Mouse (Mus musculus): Measurements from ENCODE around the gene Phldb2. TPM values are rescaled to one million over a fixed set of nuclear protein-coding genes. Genes with fewer than 3 reads are reported as not detected.

The Phldb2 gene
- polyA plus RNA-seq (2015; fragmentation: Nextera tagmentation; extraction: Ambion mirVana): 28.7 and 31.8 TPM in 2 replicates

GRCm38 (mm10) chr16:45953394-45953793 is at the start of gene Phldb2:
Phldb2 (minus strand) TSS chr16:45953598.
- H3K9me3 ChIP-seq: no peaks in the 10 kb centered on the region
- H3K27ac ChIP-seq: peak within 1 kb of the TSS; percentile 68
- no peak within 1 kb of the TSS; the same call in 1 of the 2 replicates for H3K4me3 ChIP-seq (replicated peaks)
- 49% methylated on average over 4 of the region's 4 CpGs for WGBS
- ATAC-seq: peak; percentile 40
- H3K36me3 ChIP-seq: no peaks in the 10 kb centered on the region
- no peaks in the 10 kb centered on the region for H3K4me1 ChIP-seq (replicated peaks)
- no peaks in the 10 kb centered on the region for H3K27me3 ChIP-seq (replicated peaks)
- H3K9ac ChIP-seq: no peak within 1 kb of the TSS
- H3K4me2 ChIP-seq (replicated peaks): peak within 1 kb of the TSS; percentile 38

GRCm38 (mm10) chr16:46001550-46002166 is 48.3 kb upstream of the Phldb2 start:
- ATAC-seq: no peak
- WGBS: 84% methylated on average over 10 of the region's 10 CpGs
- H3K4me3 ChIP-seq (replicated peaks): no peak overlapping the region
- no peaks in the 10 kb centered on the region for H3K36me3 ChIP-seq
- H3K4me2 ChIP-seq (replicated peaks): no peak overlapping the region
- no peak overlapping the region for H3K9ac ChIP-seq
- no peak overlapping the region for H3K27ac ChIP-seq
- no peaks in the 10 kb centered on the region for H3K27me3 ChIP-seq (replicated peaks)
- no peaks in the 10 kb centered on the region for H3K4me1 ChIP-seq (replicated peaks)
- H3K9me3 ChIP-seq: no peaks in the 10 kb centered on the region

GRCm38 (mm10) chr16:46000976-46001375 is 47.6 kb upstream of the Phldb2 start:
- Histone ChIP-seq H3K27ac (no peak overlapping the region), H3K27me3 (replicated peaks) (no peaks in the 10 kb centered on the region), H3K36me3 (no peaks in the 10 kb centered on the region), H3K4me3 (replicated peaks) (no peak overlapping the region), H3K9me3 (no peaks in the 10 kb centered on the region), H3K4me1 (replicated peaks) (no peaks in the 10 kb centered on the region), H3K4me2 (replicated peaks) (no peak overlapping the region), H3K9ac (no peak overlapping the region)
- WGBS: 89% methylated on average over 3 of the region's 3 CpGs
- ATAC-seq: no peak

- no peak overlapping the region for H3K27ac ChIP-seq
- no peak overlapping the region for H3K4me3 ChIP-seq (replicated peaks)
- H3K36me3 ChIP-seq: no peaks in the 10 kb centered on the region
- 71% methylated on average over 10 of the region's 10 CpGs for WGBS
- no peak for ATAC-seq
- no peak overlapping the region for H3K4me2 ChIP-seq (replicated peaks)
- H3K9ac ChIP-seq: no peak overlapping the region
- no peaks in the 10 kb centered on the region for H3K9me3 ChIP-seq
- no peaks in the 10 kb centered on the region for H3K4me1 ChIP-seq (replicated peaks)
- H3K27me3 ChIP-seq (replicated peaks): no peaks in the 10 kb centered on the region
Observed at GRCm38 (mm10) chr16:45999374-46000191, 46.2 kb upstream of the Phldb2 start.

- H3K4me2 ChIP-seq (replicated peaks): no peak overlapping the region
- 77% methylated on average over 7 of the region's 7 CpGs for WGBS
- H3K4me1 ChIP-seq (replicated peaks): no peaks in the 10 kb centered on the region
- no peaks in the 10 kb centered on the region for H3K27me3 ChIP-seq (replicated peaks)
- H3K9ac ChIP-seq: no peak overlapping the region
- H3K4me3 ChIP-seq (replicated peaks): no peak overlapping the region
- H3K27ac ChIP-seq: no peak overlapping the region
- no peaks in the 10 kb centered on the region for H3K36me3 ChIP-seq
- H3K9me3 ChIP-seq: no peaks in the 10 kb centered on the region
- ATAC-seq: no peak
Observed at GRCm38 (mm10) chr16:45998231-45998630, 44.8 kb upstream of the Phldb2 start.

- H3K27ac ChIP-seq: no peak overlapping the region
- no peaks in the 10 kb centered on the region for H3K4me1 ChIP-seq (replicated peaks)
- H3K36me3 ChIP-seq: no peaks in the 10 kb centered on the region
- H3K27me3 ChIP-seq (replicated peaks): no peaks in the 10 kb centered on the region
- no peak overlapping the region for H3K4me3 ChIP-seq (replicated peaks)
- ATAC-seq: no peak
- no peak overlapping the region for H3K4me2 ChIP-seq (replicated peaks)
- no peak overlapping the region for H3K9ac ChIP-seq
- H3K9me3 ChIP-seq: no peaks in the 10 kb centered on the region
- WGBS: 49% methylated on average over 10 of the region's 10 CpGs
Observed at GRCm38 (mm10) chr16:45990901-45991676, 37.7 kb upstream of the Phldb2 start.

- no peak for ATAC-seq
- Histone ChIP-seq H3K4me3 (replicated peaks) (no peak overlapping the region), H3K27ac (no peak overlapping the region), H3K36me3 (no peaks in the 10 kb centered on the region), H3K4me1 (replicated peaks) (0 out of 2 replicates have a peak, but pooled peaks cover 5% of the 10 kb centered on the region), H3K9ac (no peak overlapping the region), H3K4me2 (replicated peaks) (no peak overlapping the region), H3K9me3 (no peaks in the 10 kb centered on the region), H3K27me3 (replicated peaks) (no peaks in the 10 kb centered on the region)
- WGBS: 78% methylated on average over 1 of the region's 1 CpGs
Observed at GRCm38 (mm10) chr16:45986236-45986635, 32.8 kb upstream of the Phldb2 start.

GRCm38 (mm10) chr16:45984610-45985606 is 31.5 kb upstream of the Phldb2 start:
- Histone ChIP-seq H3K4me3 (replicated peaks) (no peak overlapping the region), H3K4me1 (replicated peaks) (0 out of 2 replicates have a peak, but pooled peaks cover 5% of the 10 kb centered on the region), H3K27ac (peak overlapping the region; percentile 56), H3K9ac (no peak overlapping the region), H3K9me3 (no peaks in the 10 kb centered on the region), H3K36me3 (no peaks in the 10 kb centered on the region), H3K4me2 (replicated peaks) (peak overlapping the region; percentile 9; the same call in 1 of the 2 replicates), H3K27me3 (replicated peaks) (no peaks in the 10 kb centered on the region)
- peak; percentile 95 for ATAC-seq
- 56% methylated on average over 4 of the region's 4 CpGs for WGBS

- Histone ChIP-seq H3K27ac (no peak overlapping the region), H3K9me3 (no peaks in the 10 kb centered on the region), H3K4me3 (replicated peaks) (no peak overlapping the region), H3K36me3 (no peaks in the 10 kb centered on the region), H3K4me1 (replicated peaks) (no peaks in the 10 kb centered on the region), H3K9ac (no peak overlapping the region), H3K4me2 (replicated peaks) (no peak overlapping the region), H3K27me3 (replicated peaks) (no peaks in the 10 kb centered on the region)
- 94% methylated on average over 1 of the region's 1 CpGs for WGBS
- no peak for ATAC-seq
Observed at GRCm38 (mm10) chr16:45976251-45976650, 22.9 kb upstream of the Phldb2 start.

GRCm38 (mm10) chr16:45973959-45974686 is 20.7 kb upstream of the Phldb2 start:
- ATAC-seq: peak; percentile 56
- no peaks in the 10 kb centered on the region for H3K4me1 ChIP-seq (replicated peaks)
- H3K4me3 ChIP-seq (replicated peaks): no peak overlapping the region
- 58% methylated on average over 9 of the region's 9 CpGs for WGBS
- H3K27me3 ChIP-seq (replicated peaks): no peaks in the 10 kb centered on the region
- no peak overlapping the region for H3K27ac ChIP-seq
- no peak overlapping the region for H3K4me2 ChIP-seq (replicated peaks)
- no peaks in the 10 kb centered on the region for H3K36me3 ChIP-seq
- H3K9ac ChIP-seq: no peak overlapping the region
- H3K9me3 ChIP-seq: no peaks in the 10 kb centered on the region

- H3K4me2 ChIP-seq (replicated peaks): no peak overlapping the region
- 86% methylated on average over 2 of the region's 2 CpGs for WGBS
- no peaks in the 10 kb centered on the region for H3K36me3 ChIP-seq
- no peaks in the 10 kb centered on the region for H3K27me3 ChIP-seq (replicated peaks)
- no peaks in the 10 kb centered on the region for H3K9me3 ChIP-seq
- H3K27ac ChIP-seq: no peak overlapping the region
- no peak overlapping the region for H3K9ac ChIP-seq
- H3K4me1 ChIP-seq (replicated peaks): peaks cover 5% of the 10 kb centered on the region; the same call in 1 of the 2 replicates
- H3K4me3 ChIP-seq (replicated peaks): no peak overlapping the region
- ATAC-seq: no peak
Observed at GRCm38 (mm10) chr16:45970187-45970586, 16.8 kb upstream of the Phldb2 start.
